Mouse (Mus musculus): ENCODE measurements around the gene Lrch3.

DNA sequence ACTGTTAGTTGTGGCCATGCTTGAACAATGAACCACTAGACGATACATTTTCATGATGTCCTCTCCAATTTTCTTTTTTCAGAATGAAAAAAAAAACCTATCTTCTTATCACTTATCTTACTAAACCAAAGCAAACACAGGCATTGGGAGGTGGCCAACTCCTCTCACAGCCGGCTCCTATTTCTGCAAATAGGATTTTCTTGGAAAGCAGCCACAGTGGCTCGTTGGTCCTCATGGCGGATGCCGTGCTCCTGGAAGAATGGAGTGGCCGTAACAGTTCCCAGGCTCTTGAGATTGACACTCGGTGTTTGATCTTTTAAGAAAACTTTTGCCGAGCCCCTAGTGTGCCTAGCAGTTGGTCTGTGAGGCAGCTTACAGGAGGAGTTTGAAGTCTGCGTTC is 91.3 kb downstream of the Lrch3 start:
- no peak for TF ChIP-seq POLR2A (IDR thresholded peaks at IDR 0.05; ENCODE audit: insufficient read length, low read depth)
- no peak for TF ChIP-seq SRF (IDR thresholded peaks at IDR 0.05; ENCODE audit: control insufficient read depth, insufficient read length, low read depth)
- TF ChIP-seq E2F4 (IDR thresholded peaks at IDR 0.05; ENCODE audit: insufficient read depth), result no peak
